Mouse (Mus musculus) adrenal gland, adult 2 months (tissue): ENCODE results near the gene Olfr976. TPM values are rescaled to one million over a fixed set of nuclear protein-coding genes. Genes with fewer than 3 reads are reported as not detected.
"Not testable (repeated sequence)": the region's sequence is repeated elsewhere in the genome, so short reads cannot be mapped to it uniquely, and the experiment has no call there.

Experiments
- DNase-seq: peaks from one replicate; pipeline ENCODE4 v3.0.0; 2021
- long read RNA-seq: library from polyadenylated mRNA; stranded (forward); transcript quantifications from one replicate; pipeline ENCODE4 v2.0.0, GENCODE M21; 2021
- polyA plus RNA-seq: library from polyadenylated mRNA; depleted of rRNA; stranded (reverse); fragments of >200 nt; gene quantifications from 2 replicates; pipeline ENCODE4 v1.2.3, GENCODE M21; 2012; rRNA removed
- total RNA-seq, 2 experiments: library from RNA; stranded (reverse); gene quantifications; 2 replicates each; pipeline ENCODE4 v1.2.3; 2021

Gene Olfr976
- not detected for total RNA-seq
- not detected in 2 replicates for polyA plus RNA-seq
- long read RNA-seq, result 0 reads

DNA sequence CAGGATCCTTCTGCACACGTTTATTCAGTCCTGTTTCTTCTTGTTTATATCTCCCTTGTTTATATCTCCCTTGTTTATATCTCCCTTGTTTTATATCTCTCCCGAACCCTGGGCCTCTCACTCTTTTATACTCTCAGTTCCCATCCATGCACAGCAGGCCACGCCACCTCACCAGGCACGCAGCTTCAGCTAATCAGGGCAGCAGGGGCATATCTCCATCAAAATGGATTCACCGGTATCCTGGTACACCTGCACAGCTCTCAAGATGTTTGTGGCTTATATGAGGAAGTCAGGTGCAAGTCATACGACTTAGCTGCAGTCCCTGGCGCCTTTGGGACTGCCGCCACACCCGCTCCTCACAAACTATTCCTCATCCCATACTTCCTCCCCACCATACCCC, at the start of gene Olfr976:
Gene Olfr976 (minus strand): TSS at position 101 of the 400 bp plus-strand sequence.
- DNase-seq, result not testable (repeated sequence)

DNA sequence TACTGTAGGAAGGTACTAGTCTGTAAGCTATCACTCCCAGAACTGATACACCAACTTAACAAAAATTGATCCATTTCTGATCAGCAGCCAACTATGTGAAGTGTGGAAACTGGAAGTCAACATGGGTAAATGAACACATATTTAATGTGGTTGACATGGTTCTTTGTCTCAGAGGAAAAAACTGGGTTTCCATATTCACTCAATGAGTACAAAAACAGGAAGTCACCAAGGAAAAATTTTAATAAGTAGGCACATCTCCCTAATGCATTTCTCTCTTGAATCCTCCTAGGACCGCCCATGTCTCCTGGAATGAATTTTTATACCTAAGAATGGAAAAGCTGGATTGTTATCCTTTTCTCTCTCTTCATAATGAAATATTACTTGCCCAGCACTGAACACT, 48.5 kb upstream of the Olfr976 start, which contains the start of gene Olfr980:
Gene Olfr980 (minus strand): TSS at position 101 of the 400 bp plus-strand sequence.
- no peak for DNase-seq

DNA sequence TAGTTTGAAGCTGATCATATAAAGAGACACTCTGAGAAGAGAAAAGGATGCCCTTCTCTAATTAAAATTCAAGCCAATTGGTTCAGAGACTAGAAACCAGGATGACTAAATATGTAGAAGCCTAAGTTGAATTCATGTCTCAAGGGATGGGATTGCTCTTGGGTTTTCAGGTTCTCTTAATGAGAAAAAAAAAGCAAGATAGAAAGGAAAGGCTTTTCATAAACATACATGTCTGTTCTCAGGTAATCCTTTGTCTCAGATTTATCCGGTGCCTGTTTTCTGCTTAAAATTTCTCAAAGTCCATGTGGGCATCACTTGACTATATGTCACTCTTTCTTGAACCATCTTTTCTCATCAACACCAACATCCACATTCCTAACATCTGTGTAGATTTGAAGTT, 42.4 kb upstream of the Olfr976 start, which contains the start of gene Olfr979:
Gene Olfr979 (minus strand): TSS at position 101 of the 400 bp plus-strand sequence.
- DNase-seq, result no peak

DNA sequence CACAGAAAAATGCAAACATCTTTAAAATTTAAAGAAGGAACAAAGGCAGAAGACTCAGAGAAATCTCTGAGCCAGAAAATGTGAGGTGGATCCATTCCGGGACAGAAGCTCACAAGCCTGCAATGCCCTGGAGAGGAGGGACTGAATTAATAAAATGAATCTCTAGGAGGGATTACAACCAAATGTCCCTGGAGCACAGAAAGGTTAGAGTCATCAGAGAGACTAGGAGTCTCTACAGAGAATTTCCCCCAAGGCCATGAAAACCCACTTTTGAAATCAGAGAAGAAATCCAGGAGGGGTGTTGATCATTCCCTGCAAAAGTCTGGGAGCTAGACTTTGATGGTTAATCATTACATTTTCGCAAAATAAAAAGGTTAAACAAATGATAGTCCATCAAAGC, 30.9 kb upstream of the Olfr976 start, which contains the start of gene Olfr978:
Gene Olfr978 (plus strand): TSS at position 301 of the 400 bp plus-strand sequence.
- DNase-seq, result no peak

DNA sequence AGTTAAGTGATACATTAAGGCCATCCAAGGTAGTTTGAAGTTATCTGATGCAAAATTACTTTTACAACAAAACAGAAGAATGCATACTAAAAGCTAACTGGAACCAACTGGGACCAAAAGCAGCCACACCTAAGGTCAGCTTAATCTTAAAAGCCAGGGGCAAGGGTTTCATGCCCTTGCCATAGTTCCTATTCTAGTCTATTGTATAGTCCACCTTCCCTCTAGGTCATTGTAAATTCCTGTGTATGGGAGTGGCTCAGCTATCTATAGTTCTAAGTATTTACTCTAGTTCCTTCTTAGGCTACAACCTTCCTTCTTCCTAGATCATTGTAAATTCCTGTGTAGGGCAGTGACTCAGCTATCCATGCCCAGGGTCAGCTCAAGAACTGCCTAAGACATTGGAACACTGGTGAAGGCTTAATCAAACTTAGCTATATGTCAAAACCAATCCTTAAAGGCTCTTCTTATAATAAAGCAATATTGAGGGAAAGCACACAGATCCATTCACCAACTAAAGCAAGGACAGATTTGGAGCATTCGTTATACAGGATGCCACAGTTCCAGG, 15.7 kb upstream of the Olfr976 start:
- DNase-seq, result not testable (repeated sequence)

DNA sequence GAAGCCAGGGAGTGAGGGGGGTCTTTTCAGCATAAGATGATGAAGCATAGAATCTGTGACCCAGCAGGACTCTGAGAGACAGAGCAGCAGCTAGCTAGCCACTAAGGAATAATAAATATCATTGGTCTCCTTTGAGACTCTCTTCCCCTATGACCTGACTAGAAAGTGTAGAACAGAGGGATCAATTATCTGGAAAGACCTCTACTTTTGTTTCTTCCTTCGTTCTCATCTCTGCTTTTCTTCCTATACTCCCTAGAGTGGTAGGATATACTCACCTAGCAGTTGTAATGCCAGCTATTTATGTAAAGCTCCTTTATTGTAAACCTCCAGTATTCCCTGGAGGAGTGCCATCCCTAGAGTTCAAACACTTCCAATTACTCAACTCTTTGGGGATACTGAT, 9.0 kb downstream of the Olfr976 start, which contains the start of gene Olfr975:
Gene Olfr975 (minus strand): TSS at position 101 of the 400 bp plus-strand sequence.
- DNase-seq, result no peak

DNA sequence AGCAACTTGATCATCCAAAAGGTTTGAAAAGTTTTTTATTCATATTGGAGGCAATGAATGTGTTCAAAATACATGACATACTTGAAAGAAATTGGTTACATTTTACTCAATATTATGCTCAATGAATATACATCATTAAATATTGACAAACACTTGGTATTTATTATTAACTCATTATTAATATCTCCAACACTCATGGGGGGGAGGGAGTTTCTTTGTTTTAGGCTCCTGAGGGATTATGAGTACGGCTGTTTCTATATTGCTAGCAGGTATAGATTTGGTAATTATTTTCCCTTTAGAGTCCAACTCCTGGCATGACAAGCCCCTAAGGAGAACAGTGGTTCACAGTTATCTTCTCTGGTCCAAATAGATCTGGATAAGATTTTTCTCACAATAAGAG, 23.7 kb downstream of the Olfr976 start, which contains the start of gene Olfr974:
Gene Olfr974 (plus strand): TSS at position 301 of the 400 bp plus-strand sequence.
- DNase-seq, result no peak

DNA sequence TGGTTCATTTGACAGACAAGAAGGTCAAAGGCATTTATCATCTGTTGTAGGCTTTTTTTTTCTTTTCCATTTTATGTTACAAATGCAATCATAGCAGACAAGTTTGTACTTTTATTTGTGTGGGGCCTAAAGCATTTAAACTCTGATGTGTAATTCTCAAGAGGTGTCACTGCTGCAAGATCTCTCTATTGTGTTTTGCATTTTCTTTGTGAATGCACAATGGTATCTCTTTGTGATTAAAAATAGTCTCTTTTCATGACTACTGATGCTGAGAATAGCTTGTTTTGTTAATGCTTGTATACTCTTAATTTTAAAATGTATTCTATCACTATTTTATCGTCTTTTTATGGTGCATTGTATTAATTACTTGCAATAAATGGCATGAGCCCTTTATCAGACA, 32.1 kb downstream of the Olfr976 start:
- not testable (repeated sequence) for DNase-seq

DNA sequence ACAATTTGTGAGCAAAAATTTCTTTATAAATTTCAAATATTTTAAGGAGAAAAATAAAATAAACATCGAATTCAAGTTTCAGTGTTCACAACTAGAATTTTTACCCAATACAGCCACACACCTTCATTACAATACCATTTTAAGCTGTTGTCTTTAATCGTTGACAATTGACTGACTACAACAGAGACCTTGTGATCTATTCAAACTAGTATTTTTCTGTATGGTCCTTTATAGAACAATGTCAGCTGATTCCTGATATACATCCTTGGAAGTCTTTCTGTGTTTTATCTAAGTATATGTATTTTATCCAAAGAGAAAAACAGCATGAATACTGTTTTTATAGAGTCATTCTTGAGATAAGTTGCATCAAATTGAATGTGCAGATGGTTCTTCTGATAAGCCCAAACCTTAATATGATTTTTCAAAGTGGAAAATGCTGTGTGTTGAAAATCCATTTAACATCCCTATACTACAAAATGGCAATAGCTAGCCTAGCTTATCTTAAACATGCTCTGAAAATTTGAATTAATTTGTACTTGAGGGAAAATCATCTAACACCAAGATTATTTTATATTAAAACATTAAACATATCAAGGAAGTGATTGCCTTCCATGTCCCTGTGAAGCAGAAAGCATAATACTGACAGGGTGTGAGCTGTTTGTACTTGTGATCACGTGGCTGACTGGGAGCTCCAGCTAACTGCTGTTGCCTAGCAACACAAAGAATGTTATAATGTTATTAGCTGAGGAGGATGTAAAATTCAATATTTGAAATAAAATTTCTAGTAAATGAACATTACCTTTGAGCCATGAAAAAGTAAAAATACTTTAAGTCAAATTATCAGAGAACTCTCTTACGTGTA, 32.7 kb downstream of the Olfr976 start:
- not testable (repeated sequence) for DNase-seq

DNA sequence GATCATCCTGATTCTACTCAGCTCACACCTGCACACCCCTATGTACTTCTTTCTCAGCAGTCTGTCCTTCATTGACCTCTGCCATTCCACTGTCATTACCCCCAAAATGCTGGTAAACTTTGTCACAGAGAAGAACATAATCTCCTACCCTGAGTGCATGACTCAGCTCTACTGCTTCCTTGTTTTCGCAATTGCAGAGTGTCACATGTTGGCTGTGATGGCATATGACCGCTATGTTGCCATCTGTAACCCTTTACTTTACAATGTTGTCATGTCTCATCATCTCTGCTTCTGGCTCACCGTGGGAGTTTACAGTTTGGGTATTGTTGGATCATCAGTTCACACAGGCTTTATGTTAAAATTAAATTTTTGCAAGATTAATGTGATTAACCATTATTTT, 51.0 kb downstream of the Olfr976 start:
- DNase-seq, result no peak

DNA sequence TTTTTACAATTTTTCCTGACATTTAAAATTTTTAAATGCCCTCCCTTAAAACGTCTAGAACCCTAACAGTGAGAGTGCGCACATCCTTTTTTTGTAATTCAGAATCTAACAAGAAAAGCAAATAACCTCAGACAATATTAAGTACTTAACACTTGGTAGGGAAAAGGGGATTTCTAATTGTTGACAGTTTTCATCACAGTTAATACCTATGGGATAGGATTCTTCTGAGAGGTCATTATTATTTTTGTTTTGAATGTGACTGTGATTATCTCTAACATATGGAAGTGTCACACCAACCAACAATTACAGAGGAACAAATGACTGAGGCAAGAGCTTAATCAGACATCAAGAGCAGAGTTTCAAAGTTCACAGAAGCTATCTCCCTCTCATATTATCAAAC, 53.9 kb downstream of the Olfr976 start, which contains the start of gene Olfr229:
Gene Olfr229 (plus strand): TSS at position 301 of the 400 bp plus-strand sequence.
- no peak for DNase-seq

DNA sequence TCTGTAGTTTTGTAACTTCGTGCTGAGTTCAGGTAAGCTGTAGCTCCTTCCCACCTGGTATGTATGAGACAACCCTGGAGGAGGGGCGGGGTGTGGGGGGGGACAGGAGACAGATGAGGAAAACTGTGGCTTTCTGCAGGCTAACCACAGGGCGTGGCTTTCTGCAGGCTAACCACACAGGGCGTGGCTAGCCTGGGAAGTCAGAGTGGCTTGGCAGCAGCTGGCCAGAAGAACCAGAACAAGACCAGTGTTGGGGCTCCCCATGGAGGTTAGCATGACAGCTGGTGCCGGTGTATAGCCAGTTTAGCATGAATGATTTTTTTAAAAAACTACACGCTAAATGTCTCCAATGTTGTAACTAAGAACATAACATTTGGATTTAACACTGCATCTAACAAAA, 55.8 kb downstream of the Olfr976 start:
- no peak for DNase-seq

Other genes starting within 250 kb of the Olfr976 start
- gene Olfr965, start 249.8 kb downstream of the Olfr976 start, total RNA-seq, result not detected
- gene Olfr965, start 249.8 kb downstream of the Olfr976 start, polyA plus RNA-seq, result not detected in 2 replicates
- gene Olfr150, start 230.2 kb downstream of the Olfr976 start, total RNA-seq, result not detected
- not detected in 2 replicates for gene Olfr150, start 230.2 kb downstream of the Olfr976 start, polyA plus RNA-seq
- not detected for gene Olfr967, start 214.9 kb downstream of the Olfr976 start, total RNA-seq
- not detected in 2 replicates for gene Olfr967, start 214.9 kb downstream of the Olfr976 start, polyA plus RNA-seq
- gene Olfr968, start 177.9 kb downstream of the Olfr976 start, total RNA-seq, result not detected
- not detected in 2 replicates for gene Olfr968, start 177.9 kb downstream of the Olfr976 start, polyA plus RNA-seq
- not detected for gene Olfr969, start 170.2 kb downstream of the Olfr976 start, total RNA-seq
- not detected in 2 replicates for gene Olfr969, start 170.2 kb downstream of the Olfr976 start, polyA plus RNA-seq
- gene Olfr970, start 152.3 kb downstream of the Olfr976 start, total RNA-seq, result not detected
- not detected in 2 replicates for gene Olfr970, start 152.3 kb downstream of the Olfr976 start, polyA plus RNA-seq
- gene Olfr971, start 124.3 kb downstream of the Olfr976 start, total RNA-seq, result not detected
- not detected in 2 replicates for gene Olfr971, start 124.3 kb downstream of the Olfr976 start, polyA plus RNA-seq
- not detected for gene Olfr972, start 94.7 kb downstream of the Olfr976 start, total RNA-seq
- gene Olfr972, start 94.7 kb downstream of the Olfr976 start, polyA plus RNA-seq, result not detected in 2 replicates
- not detected for gene Olfr229, start 53.8 kb downstream of the Olfr976 start, total RNA-seq
- gene Olfr229, start 53.8 kb downstream of the Olfr976 start, polyA plus RNA-seq, result not detected in 2 replicates
- gene Olfr974, start 23.6 kb downstream of the Olfr976 start, total RNA-seq, result not detected
- gene Olfr974, start 23.6 kb downstream of the Olfr976 start, polyA plus RNA-seq, result not detected in 2 replicates
- under 1 TPM in 1 of 2 experiments, not detected in 1; 0.10 TPM for gene Olfr975, start 9.1 kb downstream of the Olfr976 start, total RNA-seq
- gene Olfr975, start 9.1 kb downstream of the Olfr976 start, polyA plus RNA-seq, result not detected in 2 replicates
- gene Olfr978, start 31.0 kb upstream of the Olfr976 start, total RNA-seq, result not detected
- not detected in 2 replicates for gene Olfr978, start 31.0 kb upstream of the Olfr976 start, polyA plus RNA-seq
- gene Olfr979, start 42.3 kb upstream of the Olfr976 start, total RNA-seq, result not detected
- gene Olfr979, start 42.3 kb upstream of the Olfr976 start, polyA plus RNA-seq, result not detected in 2 replicates
- gene Olfr980, start 48.4 kb upstream of the Olfr976 start, total RNA-seq, result not detected
- not detected in 2 replicates for gene Olfr980, start 48.4 kb upstream of the Olfr976 start, polyA plus RNA-seq
- not detected for gene Olfr981, start 60.3 kb upstream of the Olfr976 start, total RNA-seq
- not detected in 2 replicates for gene Olfr981, start 60.3 kb upstream of the Olfr976 start, polyA plus RNA-seq
- gene Olfr982, start 112.7 kb upstream of the Olfr976 start, total RNA-seq, result not detected
- not detected in 2 replicates for gene Olfr982, start 112.7 kb upstream of the Olfr976 start, polyA plus RNA-seq
- not detected for gene Olfr983, start 132.5 kb upstream of the Olfr976 start, total RNA-seq
- gene Olfr983, start 132.5 kb upstream of the Olfr976 start, polyA plus RNA-seq, result not detected in 2 replicates
- gene Olfr984, start 153.1 kb upstream of the Olfr976 start, total RNA-seq, result not detected
- gene Olfr984, start 153.1 kb upstream of the Olfr976 start, polyA plus RNA-seq, result not detected in 2 replicates
- gene Olfr985, start 169.1 kb upstream of the Olfr976 start, total RNA-seq, result not detected
- gene Olfr985, start 169.1 kb upstream of the Olfr976 start, polyA plus RNA-seq, result not detected in 2 replicates
- gene Tmem225, start 187.0 kb upstream of the Olfr976 start, total RNA-seq, result not detected
- gene Tmem225, start 187.0 kb upstream of the Olfr976 start, polyA plus RNA-seq, result not detected in 2 replicates
- not detected for gene Olfr986, start 219.8 kb upstream of the Olfr976 start, total RNA-seq
- not detected in 2 replicates for gene Olfr986, start 219.8 kb upstream of the Olfr976 start, polyA plus RNA-seq
- gene Zfp202, start 231.2 kb upstream of the Olfr976 start, total RNA-seq, result 1 to 10 TPM; 4.6 to 5.0 TPM
- gene Zfp202, start 231.2 kb upstream of the Olfr976 start, polyA plus RNA-seq, result 0.81 and 1.5 TPM in 2 replicates